Mouse (Mus musculus) lung, embryonic 16.5 days (tissue): ENCODE data around the gene Yod1. TPM values are rescaled to one million over a fixed set of nuclear protein-coding genes. Genes with fewer than 3 reads are reported as not detected.

Experiments used
- ATAC-seq: fragments of 200-750 bp; cut with Nextera tagmentation; 2 replicates; pipeline ENCODE4 v1.8.0; 2017; ENCODE audit warnings: low read depth, mild to moderate bottlenecking, moderate library complexity
- H3K27ac ChIP-seq: fragments of 300-500 bp; sonication (generic); 2 replicates; pipeline ENCODE4 v1.5.1; 2014; ENCODE audit warnings: mild to moderate bottlenecking, control low read depth, low read length
- H3K27me3 ChIP-seq: fragments of 300-500 bp; sonication (generic); 2 replicates; pipeline ENCODE4 v1.6.1; 2014; ENCODE audit warnings: low read depth, low read length, mixed read lengths; ENCODE audit not compliant: control insufficient read depth, insufficient read depth
- H3K36me3 ChIP-seq: fragments of 300-500 bp; sonication (generic); 2 replicates; pipeline ENCODE4 v1.6.1; 2014; ENCODE audit warnings: low read length; ENCODE audit not compliant: control insufficient read depth, insufficient read depth
- H3K4me1 ChIP-seq: fragments of 300-500 bp; sonication (generic); replicated peaks from 2 replicates; pipeline ENCODE4 v1.6.1; 2014; ENCODE audit warnings: low read length, mixed read lengths; ENCODE audit not compliant: control insufficient read depth, insufficient read depth
- H3K4me2 ChIP-seq: fragments of 300-500 bp; sonication (generic); 2 replicates; pipeline ENCODE4 v1.6.1; 2014; ENCODE audit warnings: low read depth, low read length, control low read depth
- H3K4me3 ChIP-seq: fragments of 300-500 bp; sonication (generic); 2 replicates; pipeline ENCODE4 v1.5.1; 2014; ENCODE audit warnings: mild to moderate bottlenecking, low read length, control low read depth
- H3K9ac ChIP-seq: fragments of 300-500 bp; sonication (generic); 2 replicates; pipeline ENCODE4 v1.6.1; 2014; ENCODE audit warnings: low read length, control low read depth
- H3K9me3 ChIP-seq: fragments of 300-500 bp; sonication (generic); 2 replicates; pipeline ENCODE4 v1.6.1; 2016; ENCODE audit warnings: low read length; ENCODE audit not compliant: control insufficient read depth
- WGBS: fragments of 180-500 bp; shearing (Covaris S2); extraction: QIAGEN DNeasy Blood & Tissue Kit; methylation state at CpG from one replicate; pipeline ENCODE4 v1.1.7; 2014; 5-methylcytosine and 5-hydroxymethylcytosine counted together
- polyA plus RNA-seq: library from polyadenylated mRNA; unstranded; fragments of >200 nt; fragmentation: Nextera tagmentation; extraction: Ambion mirVana; gene quantifications from 2 replicates; pipeline ENCODE4 v1.2.1, GENCODE M21; 2015

Gene Yod1
- polyA plus RNA-seq, 1 experiment from 2014 or later = 15.6 TPM

DNA sequence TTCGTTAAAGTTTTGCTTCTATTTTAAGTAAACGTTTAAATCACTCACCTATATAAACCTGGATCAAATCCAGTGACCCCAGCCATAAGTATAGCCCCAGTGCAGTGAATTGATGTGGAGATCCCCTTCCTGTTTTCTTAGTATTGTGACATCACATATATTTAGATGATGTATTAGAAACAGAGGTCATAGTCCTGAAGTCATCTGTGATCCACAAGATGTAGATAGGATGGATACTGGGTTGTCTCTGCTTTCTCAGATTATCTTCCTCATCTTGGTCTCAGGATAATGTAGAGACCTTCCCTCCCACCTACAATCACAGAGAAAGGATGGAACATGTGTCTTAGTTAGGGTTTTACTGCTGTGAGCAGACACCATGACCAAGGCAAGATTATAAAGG lies 12.0 kb downstream of the Yod1 start, which contains the start of gene Pfkfb2:
Gene Pfkfb2 (minus strand): TSS at position 101 of the 400 bp plus-strand sequence.
- no peak within 1 kb of the TSS for H3K4me2 ChIP-seq
- no peak within 1 kb of the TSS for H3K27ac ChIP-seq
- no peak within 1 kb of the TSS for H3K9ac ChIP-seq
- H3K4me3 ChIP-seq = no peak within 1 kb of the TSS
- ATAC-seq = no peak
- no peaks in the 10 kb centered on the region for H3K36me3 ChIP-seq
- 76% methylated on average over 2 of the region's 2 CpGs for WGBS
- H3K4me1 ChIP-seq = peaks cover 10% of the 10 kb centered on the region
- H3K27me3 ChIP-seq = no peaks in the 10 kb centered on the region
- H3K9me3 ChIP-seq = no peaks in the 10 kb centered on the region

DNA sequence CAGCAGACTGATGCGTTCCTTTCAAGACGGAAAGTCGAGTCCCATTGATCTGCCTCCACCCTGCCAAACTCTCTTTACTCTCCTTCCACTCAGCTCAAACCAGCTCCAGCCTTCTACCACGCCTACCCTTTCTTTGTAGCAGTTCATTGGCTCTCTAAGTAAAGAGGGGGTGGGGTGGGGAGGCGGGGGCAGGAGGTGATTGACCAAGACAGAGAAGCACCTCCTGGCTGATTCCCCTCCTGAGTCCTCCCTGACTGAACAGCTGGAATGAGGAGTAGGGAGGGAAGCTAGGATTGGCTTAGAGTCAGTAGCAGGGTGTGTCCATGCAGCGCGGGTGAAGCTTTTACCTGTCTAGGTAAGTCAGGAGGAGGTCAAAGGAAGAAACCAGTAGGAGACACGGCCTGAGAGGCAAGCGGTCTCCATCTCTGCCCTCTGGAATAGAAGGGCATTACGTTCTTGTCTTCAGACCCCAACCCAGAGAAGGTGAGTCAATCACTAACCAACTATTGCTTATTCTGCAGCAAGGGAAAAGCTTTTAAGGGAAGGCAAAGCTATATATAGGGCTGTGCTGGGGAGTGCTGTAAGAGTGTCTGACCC lies 14.7 kb downstream of the Yod1 start, which contains the start of gene AA986860:
Gene AA986860 (plus strand): TSS at position 236 of the 597 bp plus-strand sequence.
- peak; percentile 84 for ATAC-seq
- no peaks in the 10 kb centered on the region for H3K27me3 ChIP-seq
- H3K9ac ChIP-seq = peak within 1 kb of the TSS; percentile 46; the same call in 1 of the 2 replicates
- 5% methylated on average over 10 of the region's 10 CpGs for WGBS
- H3K36me3 ChIP-seq = no peaks in the 10 kb centered on the region
- peak within 1 kb of the TSS; percentile 49 for H3K4me3 ChIP-seq
- peaks cover 22% of the 10 kb centered on the region for H3K4me1 ChIP-seq
- peak within 1 kb of the TSS; percentile 38 for H3K4me2 ChIP-seq
- no peaks in the 10 kb centered on the region for H3K9me3 ChIP-seq
- peak within 1 kb of the TSS; percentile 96 for H3K27ac ChIP-seq

DNA sequence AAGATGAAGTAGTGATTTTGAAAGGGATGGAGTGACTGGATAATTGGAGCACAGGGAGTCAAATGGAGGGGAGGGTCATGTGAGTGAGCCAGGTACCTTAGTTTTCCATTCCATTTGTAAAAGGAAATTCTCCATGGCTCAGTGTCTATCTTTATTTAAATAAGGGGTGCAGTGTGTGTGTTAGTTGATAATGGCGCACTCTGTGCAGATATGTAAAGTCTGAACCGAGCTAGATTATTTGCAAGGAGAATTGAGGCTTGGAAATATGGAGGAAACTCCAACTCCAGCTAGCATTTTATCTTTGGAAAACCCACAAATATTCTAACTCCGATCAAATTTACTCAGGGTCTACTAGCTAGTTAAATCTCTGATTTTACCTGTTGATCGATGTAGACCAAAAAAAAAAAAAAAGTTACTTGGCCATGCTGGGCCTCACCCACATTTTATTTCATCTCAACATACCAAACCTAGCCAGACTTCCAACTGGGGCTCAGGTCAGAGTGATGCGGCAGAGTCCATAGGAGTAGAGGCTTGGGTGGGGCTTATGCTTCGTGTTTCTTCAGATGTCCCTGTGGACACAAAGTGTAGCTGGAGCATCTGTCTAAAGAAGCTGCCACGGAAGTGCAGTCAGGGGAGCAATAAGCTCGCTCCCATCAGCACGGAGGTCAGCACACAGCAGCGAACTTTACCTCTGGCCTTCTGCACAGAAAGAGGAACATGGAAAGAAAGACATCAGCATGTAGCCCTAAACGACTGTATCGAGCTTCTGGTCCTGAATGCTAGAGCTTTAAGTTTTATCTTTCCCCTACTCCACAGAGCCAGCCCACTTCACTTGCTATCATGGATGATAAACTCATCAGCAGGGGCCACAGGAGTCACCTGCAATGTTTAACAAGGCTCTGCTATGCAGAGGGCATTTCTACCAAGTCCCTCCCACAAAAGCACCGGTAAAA lies 15.9 kb downstream of the Yod1 start:
- Histone ChIP-seq H3K4me1 (peaks cover 22% of the 10 kb centered on the region), H3K27ac (peak overlapping the region; percentile 96), H3K9ac (peak overlapping the region; percentile 46), H3K9me3 (no peaks in the 10 kb centered on the region), H3K36me3 (no peaks in the 10 kb centered on the region), H3K27me3 (no peaks in the 10 kb centered on the region), H3K4me3 (peak overlapping the region; percentile 49), H3K4me2 (peak overlapping the region; percentile 38)
- ATAC-seq = peak; percentile 24
- WGBS = 67% methylated on average over 13 of the region's 13 CpGs

DNA sequence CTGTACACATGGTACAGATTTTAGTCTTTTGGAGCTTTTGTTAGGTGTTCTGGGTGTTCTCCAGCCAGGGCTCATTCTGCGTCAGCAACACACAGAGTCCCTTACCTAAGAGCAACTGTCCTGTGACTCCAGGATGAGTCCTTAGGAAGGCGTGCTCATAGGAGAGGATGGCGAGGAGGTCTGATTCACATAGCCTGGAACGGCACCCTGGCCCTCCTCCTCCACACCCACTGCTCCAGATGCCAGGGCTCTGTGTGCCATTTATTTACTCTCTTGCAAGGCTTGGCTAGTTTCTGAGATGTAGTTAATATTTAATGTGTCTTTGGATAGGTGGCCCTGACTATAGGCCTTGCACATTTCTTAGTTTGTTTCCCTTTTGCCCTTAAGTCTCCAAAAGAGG lies 16.5 kb downstream of the Yod1 start:
- Histone ChIP-seq H3K9ac (peak overlapping the region; percentile 46), H3K36me3 (no peaks in the 10 kb centered on the region), H3K27me3 (no peaks in the 10 kb centered on the region), H3K4me3 (peak overlapping the region; percentile 49), H3K9me3 (no peaks in the 10 kb centered on the region), H3K4me2 (peak overlapping the region; percentile 39), H3K4me1 (peaks cover 22% of the 10 kb centered on the region), H3K27ac (peak overlapping the region; percentile 96)
- peak; percentile 76 for ATAC-seq
- WGBS = 60% methylated on average over 4 of the region's 4 CpGs

DNA sequence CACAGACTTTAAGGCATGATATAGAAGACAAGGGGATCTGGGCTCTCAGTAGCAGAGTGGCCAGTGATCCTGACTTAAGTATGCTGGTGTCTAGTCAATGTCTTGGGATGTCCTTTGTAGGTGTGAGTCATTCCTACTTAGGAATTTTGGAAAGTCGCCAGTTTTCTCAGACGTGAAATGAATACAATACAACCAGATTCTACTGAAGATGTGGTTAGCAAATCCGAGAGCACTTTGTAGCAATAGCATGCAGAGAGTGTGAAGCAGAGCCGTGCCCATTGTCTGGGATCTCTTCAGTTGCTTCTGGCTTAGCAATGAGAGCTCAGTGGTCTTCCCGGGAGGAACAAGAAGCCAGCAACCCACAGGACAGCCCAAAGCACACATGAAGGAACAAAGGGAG lies 17.3 kb downstream of the Yod1 start:
- H3K27ac ChIP-seq = peak overlapping the region; percentile 96
- peak overlapping the region; percentile 39 for H3K4me2 ChIP-seq
- no peaks in the 10 kb centered on the region for H3K9me3 ChIP-seq
- H3K27me3 ChIP-seq = no peaks in the 10 kb centered on the region
- peak overlapping the region; percentile 27 for H3K4me3 ChIP-seq
- WGBS = 25% methylated on average over 5 of the region's 5 CpGs
- H3K4me1 ChIP-seq = peaks cover 22% of the 10 kb centered on the region
- H3K9ac ChIP-seq = peak overlapping the region; percentile 36
- no peaks in the 10 kb centered on the region for H3K36me3 ChIP-seq
- ATAC-seq = 0 out of 2 replicates have a peak, but pooled peaks have one; percentile 13

DNA sequence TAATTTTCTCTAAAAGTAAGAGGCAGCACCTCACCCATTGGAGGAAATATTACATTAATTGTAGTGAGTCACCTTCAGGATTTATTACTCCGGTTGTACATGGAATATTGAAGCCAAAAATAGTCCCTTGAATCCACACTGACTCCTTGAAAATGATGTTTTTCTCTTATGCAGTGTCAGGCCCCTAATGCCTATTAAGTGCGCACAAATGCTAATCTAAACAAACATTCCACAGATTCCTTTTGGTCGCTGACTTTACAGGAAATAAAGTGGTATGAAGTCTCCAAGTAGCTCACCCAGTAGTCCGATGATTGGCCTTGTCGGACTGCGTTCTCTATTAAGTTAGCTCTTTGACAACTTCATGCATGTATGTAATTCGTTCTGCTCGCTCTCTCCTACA lies 17.7 kb downstream of the Yod1 start:
- peak overlapping the region; percentile 96 for H3K27ac ChIP-seq
- H3K4me3 ChIP-seq = peak overlapping the region; percentile 27
- H3K27me3 ChIP-seq = no peaks in the 10 kb centered on the region
- H3K4me2 ChIP-seq = peak overlapping the region; percentile 39
- no peaks in the 10 kb centered on the region for H3K9me3 ChIP-seq
- H3K4me1 ChIP-seq = peaks cover 22% of the 10 kb centered on the region
- no peaks in the 10 kb centered on the region for H3K36me3 ChIP-seq
- peak overlapping the region; percentile 36 for H3K9ac ChIP-seq
- ATAC-seq = no peak
- 18% methylated on average over 8 of the region's 8 CpGs for WGBS

DNA sequence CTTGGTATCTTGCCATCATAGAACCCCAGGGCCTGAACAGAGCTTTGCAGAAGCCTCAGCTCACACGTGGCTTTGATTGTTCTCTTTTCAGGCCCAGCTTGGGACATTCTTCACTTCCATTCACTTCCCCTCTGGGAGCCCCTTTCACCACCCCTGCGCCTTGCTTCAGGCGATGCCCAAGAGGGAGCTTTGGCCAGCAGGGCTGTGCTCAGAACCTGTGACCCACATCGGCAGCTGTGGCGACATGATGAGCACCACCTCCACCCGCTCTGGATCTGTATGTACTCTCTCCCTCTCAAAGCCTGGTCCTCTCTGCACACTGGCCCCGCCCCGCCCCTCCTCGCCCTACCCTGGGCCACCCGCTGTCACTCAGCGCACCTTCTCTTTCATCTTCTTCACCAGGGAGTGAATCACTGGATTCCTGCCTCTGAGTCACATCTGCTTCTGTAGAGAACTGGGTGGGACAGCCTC lies 20.3 kb downstream of the Yod1 start:
- H3K4me2 ChIP-seq = no peak overlapping the region
- no peaks in the 10 kb centered on the region for H3K36me3 ChIP-seq
- no peaks in the 10 kb centered on the region for H3K9me3 ChIP-seq
- no peak overlapping the region for H3K9ac ChIP-seq
- ATAC-seq = no peak
- H3K27me3 ChIP-seq = no peaks in the 10 kb centered on the region
- WGBS = 42% methylated on average over 11 of the region's 11 CpGs
- H3K4me3 ChIP-seq = no peak overlapping the region
- H3K27ac ChIP-seq = no peak overlapping the region
- H3K4me1 ChIP-seq = peaks cover 22% of the 10 kb centered on the region

DNA sequence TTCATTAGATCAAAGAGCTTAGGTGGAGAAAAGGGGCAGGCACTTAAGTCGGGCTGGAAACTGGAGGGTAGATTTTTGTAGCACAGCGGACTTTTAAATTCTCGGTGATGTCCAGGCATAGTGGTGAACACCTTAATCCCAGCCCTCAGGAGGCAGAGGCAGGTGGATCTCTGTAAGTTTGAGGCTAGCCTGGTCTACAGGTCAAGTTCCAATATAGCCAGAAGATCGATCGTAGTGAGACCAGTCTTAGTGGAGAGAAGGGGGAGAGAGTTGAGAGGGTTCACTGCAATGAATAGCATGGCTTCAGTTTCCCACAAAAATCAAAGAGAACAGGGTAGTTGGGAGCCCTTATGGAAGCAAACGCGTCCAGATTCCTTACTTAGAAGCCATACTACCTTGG lies 20.8 kb downstream of the Yod1 start:
- Histone ChIP-seq H3K9me3 (no peaks in the 10 kb centered on the region), H3K4me1 (peaks cover 22% of the 10 kb centered on the region), H3K4me3 (no peak overlapping the region), H3K36me3 (no peaks in the 10 kb centered on the region; the same call in 1 of the 2 replicates), H3K9ac (no peak overlapping the region), H3K27me3 (no peaks in the 10 kb centered on the region), H3K27ac (no peak overlapping the region), H3K4me2 (no peak overlapping the region)
- 86% methylated on average over 7 of the region's 7 CpGs for WGBS
- no peak for ATAC-seq

DNA sequence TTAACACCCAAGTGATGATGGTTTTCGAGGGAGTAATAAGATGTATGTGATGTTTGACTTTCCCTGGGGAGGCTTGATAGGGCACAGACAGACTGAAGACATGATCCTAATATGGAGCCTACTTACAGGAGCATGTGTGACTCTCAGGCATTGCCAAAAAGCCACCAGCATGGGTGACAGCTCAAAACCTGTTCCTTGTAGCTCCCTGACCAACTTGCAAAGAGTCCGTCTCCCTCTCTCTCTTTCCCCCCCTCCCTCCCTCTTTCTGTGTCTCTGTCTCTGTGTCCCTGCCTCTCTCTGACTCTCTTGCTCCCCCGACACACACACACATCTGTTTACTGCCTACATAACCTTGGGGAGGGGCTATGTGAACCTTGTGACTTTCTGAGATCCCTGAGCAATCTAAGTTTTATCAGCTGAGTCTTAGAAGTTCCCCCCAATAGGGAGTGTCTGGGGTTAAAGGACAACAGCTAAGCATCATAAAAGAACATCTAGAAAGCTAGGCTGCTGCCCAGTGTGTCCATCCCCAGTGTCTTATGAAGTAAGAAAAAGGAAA lies 21.5 kb downstream of the Yod1 start:
- no peak overlapping the region for H3K27ac ChIP-seq
- no peaks in the 10 kb centered on the region for H3K9me3 ChIP-seq
- H3K4me3 ChIP-seq = no peak overlapping the region
- H3K4me1 ChIP-seq = peaks cover 22% of the 10 kb centered on the region
- ATAC-seq = no peak
- WGBS = 73% methylated on average over 3 of the region's 3 CpGs
- H3K36me3 ChIP-seq = no peaks in the 10 kb centered on the region; the same call in none of the 2 replicates
- no peak overlapping the region for H3K9ac ChIP-seq
- no peaks in the 10 kb centered on the region for H3K27me3 ChIP-seq
- no peak overlapping the region for H3K4me2 ChIP-seq
